In the genomic region with DNA sequence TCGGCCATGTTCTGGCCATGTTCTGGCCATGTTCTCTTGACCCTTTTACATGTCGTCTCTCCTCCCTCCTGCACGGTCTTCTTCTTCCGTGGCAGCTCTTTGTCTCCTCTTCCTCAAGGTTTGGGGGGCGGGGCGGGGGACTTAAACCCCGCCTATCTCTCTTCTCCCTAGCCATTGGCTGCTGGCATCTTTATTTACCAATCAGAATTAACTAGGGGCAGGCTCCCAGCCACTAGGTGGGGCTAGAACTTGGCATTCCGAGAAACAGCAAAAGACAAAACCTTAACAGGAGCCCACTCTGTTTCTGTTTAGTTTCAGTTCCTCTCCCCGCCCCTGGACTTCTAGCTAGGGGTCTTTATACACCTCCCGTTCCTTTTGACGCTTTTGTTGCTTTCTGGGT, we compare ENCODE assay signal across 19 mouse cellular contexts. TPM values are rescaled to one million over a fixed set of nuclear protein-coding genes. Genes with fewer than 3 reads are reported as not detected.
DNase-seq lines count a peak whose midpoint lies in the region; ATAC-seq lines count a peak whose summit lies in the region.
"Had no signal": no experiment of that assay in that cellular context is flagged by ENCODE, and none has a peak within 500 bp of the region (broad histone marks: within the 10 kb centered on the region; RNA-seq: fewer than 3 reads in every experiment).

No protein-coding gene starts in this region.

- H3K9ac ChIP-seq in liver, embryonic 13.5 days: no peak overlapping the region
- no peak overlapping the region for H3K9ac ChIP-seq in liver, embryonic 12.5 days
- H3K9ac ChIP-seq: embryonic facial prominence, embryonic 13.5 days; forebrain, embryonic 15.5 days; limb, embryonic 15.5 days; midbrain, embryonic 15.5 days had no signal

- peak; percentile 11 for DNase-seq in liver, embryonic 13.5 days
- DNase-seq in B cell, adult 2 months: peak; percentile 73 to 78
- peak; percentile 17 for DNase-seq in NIH3T3 (ENCODE audit: low read depth)
- no peak for DNase-seq in urinary bladder, adult 2 months (ENCODE audit: low spot score)
- no peak for DNase-seq in adrenal gland, postnatal 36 days
- DNase-seq in cerebellum, adult 11 months: no peak
- DNase-seq: cerebellum, postnatal 10 days; gastrocnemius, postnatal 25 days; heart, postnatal 36 days; kidney, adult 2 months had no signal

- no peak overlapping the region for H3K27ac ChIP-seq in liver, embryonic 13.5 days
- no peak overlapping the region for H3K27ac ChIP-seq in liver, embryonic 12.5 days
- H3K27ac ChIP-seq: embryonic facial prominence, embryonic 13.5 days; forebrain, embryonic 15.5 days; limb, embryonic 15.5 days; midbrain, embryonic 15.5 days had no signal

- H3K27me3 ChIP-seq in liver, embryonic 13.5 days: no peaks in the 10 kb centered on the region
- H3K27me3 ChIP-seq in liver, embryonic 12.5 days (replicated peaks): 0 out of 2 replicates have a peak, but pooled peaks cover 12% of the 10 kb centered on the region
- H3K27me3 ChIP-seq: forebrain, embryonic 15.5 days; limb, embryonic 15.5 days; midbrain, embryonic 15.5 days had no signal

- 72% methylated on average over 11 of the region's 11 CpGs for WGBS in liver, embryonic 13.5 days (ENCODE audit: insufficient replicate concordance)
- WGBS in liver, embryonic 12.5 days (ENCODE audit: insufficient replicate concordance): 69% methylated on average over 11 of the region's 11 CpGs

- H3K4me3 ChIP-seq in liver, embryonic 13.5 days (replicated peaks): no peak overlapping the region
- no peak overlapping the region for H3K4me3 ChIP-seq in liver, embryonic 12.5 days
- H3K4me3 ChIP-seq: embryonic facial prominence, embryonic 13.5 days; forebrain, embryonic 15.5 days; limb, embryonic 15.5 days; midbrain, embryonic 15.5 days had no signal

- H3K9me3 ChIP-seq in liver, embryonic 13.5 days (replicated peaks): no peaks in the 10 kb centered on the region
- no peaks in the 10 kb centered on the region for H3K9me3 ChIP-seq in liver, embryonic 12.5 days (replicated peaks)
- H3K9me3 ChIP-seq: embryonic facial prominence, embryonic 13.5 days; forebrain, embryonic 15.5 days; G1E; limb, embryonic 15.5 days; midbrain, embryonic 15.5 days had no signal

- H3K4me2 ChIP-seq in liver, embryonic 13.5 days: no peak overlapping the region
- H3K4me2 ChIP-seq in liver, embryonic 12.5 days: no peak overlapping the region
- H3K4me2 ChIP-seq: embryonic facial prominence, embryonic 13.5 days; forebrain, embryonic 15.5 days; limb, embryonic 15.5 days; midbrain, embryonic 15.5 days had no signal

- H3K4me1 ChIP-seq in liver, embryonic 13.5 days (replicated peaks): peaks cover 16% of the 10 kb centered on the region
- peaks cover 13% of the 10 kb centered on the region for H3K4me1 ChIP-seq in liver, embryonic 12.5 days
- H3K4me1 ChIP-seq: midbrain, embryonic 15.5 days had no signal

- no peak for ATAC-seq in liver, embryonic 13.5 days (ENCODE audit: low read depth)
- ATAC-seq in liver, embryonic 12.5 days: no peak
- ATAC-seq in megakaryocyte, adult 5-6 weeks (ENCODE audit: poor library complexity, severe bottlenecking): peak; percentile 38; the same call in 1 of the 2 replicates
- ATAC-seq: forebrain, embryonic 15.5 days; midbrain, embryonic 15.5 days had no signal

- no peaks in the 10 kb centered on the region for H3K36me3 ChIP-seq in liver, embryonic 13.5 days
- H3K36me3 ChIP-seq in liver, embryonic 12.5 days: no peaks in the 10 kb centered on the region
- H3K36me3 ChIP-seq: embryonic facial prominence, embryonic 13.5 days; forebrain, embryonic 15.5 days; G1E; limb, embryonic 15.5 days; midbrain, embryonic 15.5 days had no signal

RNA-seq across cellular contexts. Expression of a gene that starts 32.2 kb away (rescaled TPM):
- not detected in 2 replicates for polyA plus RNA-seq in liver, embryonic 13.5 days (2015; fragmentation: Nextera tagmentation; extraction: Ambion mirVana)
- not detected in 2 replicates for polyA plus RNA-seq in liver, embryonic 12.5 days (2016; fragmentation: Nextera tagmentation; extraction: Ambion mirVana)
- total RNA-seq in megakaryocyte, adult 5-6 weeks (2015): not detected in 2 replicates
- total RNA-seq in megakaryocyte, adult 5-6 weeks (2017): not detected in 2 replicates
- 0.18 and 0.72 TPM in 2 replicates for polyA plus RNA-seq in urinary bladder, adult 2 months (2012; rRNA removed)
- total RNA-seq in adrenal gland, postnatal 36 days (2021): not detected
- total RNA-seq: G1E; gastrocnemius, postnatal 25 days; heart, postnatal 36 days; layer of hippocampus, postnatal 14 days; neutrophil, adult 5-6 weeks had no signal
- polyA plus RNA-seq: forebrain, embryonic 15.5 days; G1E; midbrain, embryonic 15.5 days had no signal

RNA-seq across cellular contexts. Expression of a gene that starts 39.2 kb away (rescaled TPM):
- 0.69 and 0.82 TPM in 2 replicates for polyA plus RNA-seq in liver, embryonic 13.5 days (2015; fragmentation: Nextera tagmentation; extraction: Ambion mirVana)
- polyA plus RNA-seq in liver, embryonic 12.5 days (2016; fragmentation: Nextera tagmentation; extraction: Ambion mirVana): 1.6 and 1.7 TPM in 2 replicates
- 1.1 and 1.3 TPM in 2 replicates for total RNA-seq in megakaryocyte, adult 5-6 weeks (2015)
- total RNA-seq in megakaryocyte, adult 5-6 weeks (2017): 2.6 and 2.7 TPM in 2 replicates
- 5.7 and 6.4 TPM in 2 replicates for polyA plus RNA-seq in urinary bladder, adult 2 months (2012; rRNA removed)
- total RNA-seq in adrenal gland, postnatal 36 days (2021): 10 to 100 TPM; 12.1 to 17.3 TPM

Comparison
In these comparisons a context has a peak if more than half of its experiments do, and no peak if none do; other contexts are left out.
1. DNase-seq: peak in liver, embryonic 13.5 days (single experiment), B cell, adult 2 months (2 of 2) and NIH3T3 (single experiment); none in urinary bladder, adult 2 months (single experiment), adrenal gland, postnatal 36 days (0 of 2) and cerebellum, adult 11 months (single experiment).